Mouse (Mus musculus) gastrocnemius, postnatal 4 days (tissue): Measurements from ENCODE around the gene Bcl2l11. TPM values are rescaled to one million over a fixed set of nuclear protein-coding genes. Genes with fewer than 3 reads are reported as not detected.

Experiments
- DNase-seq, 2 experiments: peaks; one replicate each; pipeline ENCODE4 v3.0.0; 2021 to 2022; ENCODE audit warnings: low spot score in 2 of 2, mixed read lengths in 2 of 2
- total RNA-seq, 2 experiments: library from RNA; stranded (reverse); gene quantifications; 2 replicates each; pipeline ENCODE4 v1.2.3; 2021

The Bcl2l11 gene
- total RNA-seq, 2 experiments from 2014 or later: 18.0 to 23.7 TPM

- DNase-seq: no peak
Measured at GRCm38 (mm10) chr2:128137480-128138276, 11.8 kb downstream of the Bcl2l11 start.

GRCm38 (mm10) chr2:128138924-128139323, 13.1 kb downstream of the Bcl2l11 start:
- DNase-seq: no peak

- DNase-seq: peak in 1 of 2 experiments; percentile 59
Measured at GRCm38 (mm10) chr2:128139781-128140180, 13.9 kb downstream of the Bcl2l11 start.

GRCm38 (mm10) chr2:128140183-128140582, 14.3 kb downstream of the Bcl2l11 start:
- DNase-seq: no peak

- DNase-seq: no peak
Measured at GRCm38 (mm10) chr2:128143992-128144391, 18.2 kb downstream of the Bcl2l11 start.

GRCm38 (mm10) chr2:128145433-128145832, 19.6 kb downstream of the Bcl2l11 start:
- no peak for DNase-seq

- DNase-seq: no peak
Measured at GRCm38 (mm10) chr2:128149596-128149995, 23.8 kb downstream of the Bcl2l11 start.

GRCm38 (mm10) chr2:128152211-128152610, 26.4 kb downstream of the Bcl2l11 start:
- DNase-seq: no peak

DNA sequence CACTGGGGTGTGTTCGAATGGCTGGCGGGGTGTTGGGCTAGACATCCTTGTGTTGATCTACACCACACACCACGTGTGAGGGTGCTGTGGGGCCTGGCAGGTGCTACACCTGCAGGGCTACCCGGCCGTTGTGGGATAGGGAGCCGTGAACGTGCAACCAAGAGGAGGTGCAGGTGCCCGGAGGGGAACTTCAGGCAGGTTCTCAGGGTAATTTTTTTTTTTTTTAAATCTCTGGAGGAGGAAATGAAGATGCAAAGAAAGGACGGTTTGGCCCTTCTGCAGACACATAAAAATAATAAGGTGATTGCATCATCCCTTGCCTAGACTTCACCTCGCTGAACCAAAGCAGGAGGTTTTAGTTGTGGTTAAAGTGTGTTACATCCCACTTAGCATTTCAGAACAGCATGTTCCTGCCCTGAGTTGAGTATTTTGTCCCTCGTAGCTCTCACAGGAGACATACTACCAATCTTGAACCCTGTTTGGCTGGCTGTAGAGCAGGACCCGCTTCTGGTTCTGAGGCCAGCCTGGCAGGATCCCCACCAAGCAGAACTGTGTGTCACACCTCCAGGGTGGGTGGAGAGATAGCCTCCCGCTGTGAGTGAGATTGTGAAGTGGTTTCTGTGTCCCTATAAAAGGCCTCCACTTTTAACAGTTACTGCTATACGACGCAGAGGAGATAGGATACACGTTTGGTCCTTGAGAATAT, 27.2 kb downstream of the Bcl2l11 start:
- no peak for DNase-seq

GRCm38 (mm10) chr2:128153551-128153910, 27.7 kb downstream of the Bcl2l11 start:
- no peak for DNase-seq

DNA sequence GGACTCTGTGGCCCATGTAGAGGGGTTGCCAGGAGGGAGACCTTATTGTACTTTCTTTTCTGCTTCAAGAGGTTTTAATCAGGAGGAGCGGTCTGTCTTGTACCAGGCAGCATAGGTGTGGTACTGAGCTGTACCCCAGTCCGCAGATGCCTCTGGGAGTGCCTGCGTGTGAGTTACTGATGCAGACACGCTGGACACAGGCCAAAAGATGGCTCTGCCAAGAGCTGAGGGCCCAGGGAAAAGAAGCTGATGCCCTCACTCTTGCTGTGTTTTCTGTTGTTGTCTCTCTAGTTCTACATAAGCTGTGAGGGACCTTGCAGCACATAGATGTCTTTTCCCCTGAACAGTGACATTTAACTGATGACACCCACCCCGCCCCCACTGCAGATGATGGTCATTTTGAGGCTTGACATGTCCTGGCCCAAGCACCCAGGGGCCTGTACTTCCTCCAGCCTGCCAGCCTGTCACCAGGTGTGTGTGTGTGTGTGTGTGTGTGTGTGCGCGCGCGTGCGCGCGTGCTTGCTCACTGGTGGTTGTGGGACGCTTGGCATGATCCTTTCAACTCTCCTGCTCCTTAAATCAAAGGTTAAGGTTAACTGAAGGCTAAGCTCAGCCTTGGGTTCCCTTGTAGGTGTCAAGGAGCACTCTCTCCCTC, 29.7 kb downstream of the Bcl2l11 start:
- DNase-seq: no peak

GRCm38 (mm10) chr2:128156067-128156462, 30.2 kb downstream of the Bcl2l11 start:
- no peak for DNase-seq

GRCm38 (mm10) chr2:128156557-128157412, 30.9 kb downstream of the Bcl2l11 start:
- no peak for DNase-seq

- DNase-seq: no peak
Measured at GRCm38 (mm10) chr2:128158734-128159410, 33.0 kb downstream of the Bcl2l11 start.

DNA sequence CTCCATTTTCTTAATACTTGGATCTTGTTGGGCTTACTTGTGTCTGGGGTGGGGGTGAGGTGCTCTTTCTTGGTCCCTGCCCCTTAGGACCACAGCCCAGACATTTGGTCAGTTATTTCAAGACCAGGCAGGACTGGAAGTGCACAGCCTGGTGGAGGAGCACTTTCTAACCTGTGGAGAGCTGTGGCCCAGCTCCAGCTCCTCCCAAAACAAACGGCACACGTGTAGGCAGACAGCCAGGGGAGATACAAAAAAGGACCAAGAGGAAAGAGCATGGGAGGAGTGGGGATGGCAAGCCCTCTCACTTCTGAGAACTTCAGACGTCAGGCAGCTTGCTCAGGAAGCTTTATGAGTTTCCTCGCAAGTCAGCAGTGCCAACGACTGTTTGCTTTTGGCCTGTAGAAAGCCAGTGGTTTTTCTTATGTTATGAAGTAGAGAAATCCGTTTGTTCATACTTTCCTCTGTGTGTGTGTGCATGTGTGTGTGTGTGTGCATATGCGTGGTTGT, 33.8 kb downstream of the Bcl2l11 start:
- DNase-seq: no peak

GRCm38 (mm10) chr2:128163177-128163576, 37.3 kb downstream of the Bcl2l11 start:
- DNase-seq: no peak

- DNase-seq: no peak
Measured at GRCm38 (mm10) chr2:128166623-128167423, 41.0 kb downstream of the Bcl2l11 start.

- no peak for DNase-seq
Measured at GRCm38 (mm10) chr2:128167930-128168329, 42.1 kb downstream of the Bcl2l11 start.

DNA sequence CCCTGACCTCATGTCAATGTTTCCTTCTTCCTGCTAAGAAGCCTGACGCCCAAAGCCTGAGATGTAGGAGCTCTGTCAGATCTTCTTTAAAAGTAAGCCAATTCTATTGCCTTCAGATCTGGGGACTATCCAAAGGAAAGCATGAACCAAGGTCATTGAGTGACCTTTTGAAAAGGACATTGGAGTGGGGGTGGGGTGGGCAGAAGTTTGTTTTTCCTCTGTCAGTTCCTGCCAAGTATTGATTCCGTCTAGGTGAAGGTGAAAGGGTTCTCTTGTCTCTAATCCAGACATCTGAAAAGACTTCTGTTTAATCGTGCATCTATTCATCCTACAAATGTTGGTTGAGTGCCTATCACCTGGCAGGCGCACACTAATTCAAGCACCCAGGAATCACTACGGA, 43.6 kb downstream of the Bcl2l11 start:
- no peak for DNase-seq
